24 mouse cellular contexts compared by ENCODE assay signal in genomic region chr5:84142138-84142537, GRCm38 (mm10).
DNase-seq lines count a peak whose midpoint lies in the region; ATAC-seq and TF ChIP-seq lines count a peak whose summit lies in the region.
"Had no signal": no experiment of that assay in that cellular context is flagged by ENCODE, and none has a peak within 500 bp of the region (broad histone marks: within the 10 kb centered on the region; RNA-seq: fewer than 3 reads in every experiment).

No protein-coding gene starts in this region.

- no peaks in the 10 kb centered on the region for H3K36me3 ChIP-seq in forebrain, embryonic 13.5 days (ENCODE audit: poor library complexity, severe bottlenecking)
- no peaks in the 10 kb centered on the region for H3K36me3 ChIP-seq in forebrain, postnatal 0 days (ENCODE audit: insufficient read depth)
- H3K36me3 ChIP-seq in midbrain, embryonic 14.5 days (ENCODE audit: control insufficient read depth, insufficient read depth, low read length), result no peaks in the 10 kb centered on the region
- no peaks in the 10 kb centered on the region for H3K36me3 ChIP-seq in midbrain, embryonic 15.5 days (replicated peaks)
- no peaks in the 10 kb centered on the region for H3K36me3 ChIP-seq in hindbrain, embryonic 13.5 days
- H3K36me3 ChIP-seq: embryonic facial prominence, embryonic 10.5 days; embryonic facial prominence, embryonic 12.5 days; forebrain, embryonic 12.5 days; G1E had no signal

- no peaks in the 10 kb centered on the region for H3K4me1 ChIP-seq in forebrain, embryonic 13.5 days
- no peaks in the 10 kb centered on the region for H3K4me1 ChIP-seq in forebrain, postnatal 0 days (ENCODE audit: insufficient read depth)
- no peaks in the 10 kb centered on the region for H3K4me1 ChIP-seq in midbrain, embryonic 14.5 days (ENCODE audit: control insufficient read depth, insufficient read depth, low read length)
- no peaks in the 10 kb centered on the region for H3K4me1 ChIP-seq in midbrain, embryonic 15.5 days
- no peaks in the 10 kb centered on the region for H3K4me1 ChIP-seq in hindbrain, embryonic 13.5 days (replicated peaks)
- H3K4me1 ChIP-seq: embryonic facial prominence, embryonic 10.5 days; embryonic facial prominence, embryonic 12.5 days; forebrain, embryonic 12.5 days had no signal

- no peak for DNase-seq in forebrain, postnatal 0 days
- peak; percentile 4 for DNase-seq in midbrain, embryonic 14.5 days
- DNase-seq in brain, adult 2 months (ENCODE audit: low read depth, low spot score), result peak; percentile 20
- DNase-seq: adrenal gland, adult 8-10 months; adrenal gland, postnatal 14 days; adrenal gland, postnatal 36 days; B cell, adult 2 months; cerebellum, adult 11-12 months; cerebellum, adult 2 months; cerebellum, adult 9-10 months; cerebellum, postnatal 10 days; cerebellum, postnatal 25 days had no signal

- no peak overlapping the region for H3K27ac ChIP-seq in forebrain, embryonic 13.5 days
- no peak overlapping the region for H3K27ac ChIP-seq in forebrain, postnatal 0 days (ENCODE audit: low read depth, low read length)
- no peak overlapping the region for H3K27ac ChIP-seq in midbrain, embryonic 14.5 days (replicated peaks; ENCODE audit: low read depth, low read length)
- H3K27ac ChIP-seq in midbrain, embryonic 15.5 days, result no peak overlapping the region
- no peak overlapping the region for H3K27ac ChIP-seq in hindbrain, embryonic 13.5 days
- H3K27ac ChIP-seq: embryonic facial prominence, embryonic 10.5 days; embryonic facial prominence, embryonic 12.5 days; forebrain, embryonic 12.5 days had no signal

- ATAC-seq in forebrain, embryonic 13.5 days, result peak; percentile 51; the same call in 1 of the 2 replicates
- ATAC-seq in forebrain, postnatal 0 days, result no peak
- ATAC-seq in midbrain, embryonic 14.5 days (ENCODE audit: low FRiP score, low TSS enrichment), result no peak
- ATAC-seq in midbrain, embryonic 15.5 days (replicated peaks), result no peak; the same call in 1 of the 2 replicates
- ATAC-seq in hindbrain, embryonic 13.5 days (ENCODE audit: low FRiP score), result no peak
- ATAC-seq: activated CD4-positive, CD25-positive, alpha-beta regulatory T cell, adult 4 months; CD4-positive, CD25-positive, alpha-beta regulatory T cell, adult 4 months; forebrain, embryonic 16.5 days; Patski had no signal

- no peak overlapping the region for H3K9ac ChIP-seq in forebrain, embryonic 13.5 days
- H3K9ac ChIP-seq in forebrain, postnatal 0 days, result no peak overlapping the region
- no peak overlapping the region for H3K9ac ChIP-seq in midbrain, embryonic 14.5 days (replicated peaks; ENCODE audit: low read length)
- no peak overlapping the region for H3K9ac ChIP-seq in midbrain, embryonic 15.5 days
- H3K9ac ChIP-seq in hindbrain, embryonic 13.5 days, result no peak overlapping the region
- H3K9ac ChIP-seq: embryonic facial prominence, embryonic 12.5 days; forebrain, embryonic 12.5 days had no signal

- H3K4me3 ChIP-seq in forebrain, embryonic 13.5 days, result no peak overlapping the region
- H3K4me3 ChIP-seq in forebrain, postnatal 0 days (ENCODE audit: low read depth, low read length), result no peak overlapping the region
- H3K4me3 ChIP-seq in midbrain, embryonic 14.5 days (replicated peaks; ENCODE audit: low read depth, low read length), result no peak overlapping the region
- H3K4me3 ChIP-seq in midbrain, embryonic 15.5 days, result no peak overlapping the region
- no peak overlapping the region for H3K4me3 ChIP-seq in hindbrain, embryonic 13.5 days
- H3K4me3 ChIP-seq: embryonic facial prominence, embryonic 10.5 days; embryonic facial prominence, embryonic 12.5 days; forebrain, embryonic 12.5 days had no signal

- no peaks in the 10 kb centered on the region for H3K9me3 ChIP-seq in forebrain, embryonic 13.5 days (replicated peaks)
- no peaks in the 10 kb centered on the region for H3K9me3 ChIP-seq in forebrain, postnatal 0 days (ENCODE audit: low read length)
- no peaks in the 10 kb centered on the region for H3K9me3 ChIP-seq in midbrain, embryonic 14.5 days (ENCODE audit: control insufficient read depth, low read length)
- H3K9me3 ChIP-seq in midbrain, embryonic 15.5 days, result no peaks in the 10 kb centered on the region
- H3K9me3 ChIP-seq in hindbrain, embryonic 13.5 days, result no peaks in the 10 kb centered on the region
- H3K9me3 ChIP-seq: embryonic facial prominence, embryonic 10.5 days; embryonic facial prominence, embryonic 12.5 days; forebrain, embryonic 12.5 days; G1E had no signal

- WGBS in forebrain, embryonic 13.5 days, result 37% methylated on average over 4 of the region's 4 CpGs
- WGBS in forebrain, postnatal 0 days, result 46% methylated on average over 4 of the region's 4 CpGs
- WGBS in midbrain, embryonic 14.5 days, result 35% methylated on average over 4 of the region's 4 CpGs
- 40% methylated on average over 4 of the region's 4 CpGs for WGBS in midbrain, embryonic 15.5 days
- WGBS in hindbrain, embryonic 13.5 days, result 46% methylated on average over 4 of the region's 4 CpGs

- no peak for TF ChIP-seq CTCF in forebrain, postnatal 0 days (IDR thresholded peaks at IDR 0.05; ENCODE audit: low read depth)

- no peak overlapping the region for H3K4me2 ChIP-seq in forebrain, embryonic 13.5 days
- no peak overlapping the region for H3K4me2 ChIP-seq in forebrain, postnatal 0 days (ENCODE audit: low read depth)
- H3K4me2 ChIP-seq in midbrain, embryonic 14.5 days (ENCODE audit: low read length), result no peak overlapping the region
- H3K4me2 ChIP-seq in midbrain, embryonic 15.5 days, result no peak overlapping the region
- H3K4me2 ChIP-seq in hindbrain, embryonic 13.5 days, result no peak overlapping the region
- H3K4me2 ChIP-seq: embryonic facial prominence, embryonic 12.5 days; forebrain, embryonic 12.5 days had no signal

- H3K27me3 ChIP-seq in forebrain, embryonic 13.5 days, result no peaks in the 10 kb centered on the region
- no peaks in the 10 kb centered on the region for H3K27me3 ChIP-seq in forebrain, postnatal 0 days (ENCODE audit: insufficient read depth, low read length)
- no peaks in the 10 kb centered on the region for H3K27me3 ChIP-seq in midbrain, embryonic 14.5 days (ENCODE audit: control insufficient read depth, insufficient read depth, low read length)
- H3K27me3 ChIP-seq in midbrain, embryonic 15.5 days (replicated peaks), result no peaks in the 10 kb centered on the region
- no peaks in the 10 kb centered on the region for H3K27me3 ChIP-seq in hindbrain, embryonic 13.5 days
- H3K27me3 ChIP-seq: CH12.LX; embryonic facial prominence, embryonic 12.5 days; forebrain, embryonic 12.5 days; Patski had no signal
